Mouse (Mus musculus) liver (tissue): Measurements from ENCODE around the gene Dnaic1.
A peak's percentile ranks its signal among the peaks of the same experiment; 100 is the strongest.
"Not testable (repeated sequence)": the region's sequence is repeated elsewhere in the genome, so short reads cannot be mapped to it uniquely, and the experiment has no call there.

Experiments used
- DNase-seq: peaks from one replicate; pipeline ENCODE4 v3.0.0-alpha.2; 2020; ENCODE audit warnings: mixed read lengths

Gene Dnaic1

GRCm38 (mm10) chr4:41671500-41671899 lies 101.9 kb downstream of the Dnaic1 start:
- DNase-seq, result no peak

DNA sequence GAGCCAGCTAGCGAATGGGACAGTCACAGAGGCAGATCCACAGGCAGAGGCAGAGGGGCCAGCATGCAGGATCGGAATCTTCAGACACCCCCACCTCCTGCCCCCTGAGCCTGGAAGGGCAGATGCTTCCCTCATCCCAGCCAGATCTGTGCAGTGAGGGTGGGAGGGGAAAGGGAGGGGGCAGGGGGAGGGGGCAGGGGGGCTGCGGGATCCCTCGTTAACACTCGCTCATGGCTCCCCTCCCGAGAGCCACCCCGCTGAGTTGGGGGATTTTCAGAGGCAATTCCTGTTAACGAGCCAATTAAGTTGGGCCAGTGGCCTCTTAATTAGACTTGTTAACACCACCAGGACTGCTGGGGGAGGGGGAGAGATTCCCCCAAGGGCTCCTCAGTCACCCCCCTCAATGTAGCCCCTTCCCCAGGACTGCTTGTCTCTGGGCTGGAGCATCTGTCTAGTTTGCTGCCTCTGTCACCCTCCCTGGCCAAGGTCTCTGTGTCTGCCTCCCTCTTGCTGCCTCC lies 102.4 kb downstream of the Dnaic1 start:
- no peak for DNase-seq

DNA sequence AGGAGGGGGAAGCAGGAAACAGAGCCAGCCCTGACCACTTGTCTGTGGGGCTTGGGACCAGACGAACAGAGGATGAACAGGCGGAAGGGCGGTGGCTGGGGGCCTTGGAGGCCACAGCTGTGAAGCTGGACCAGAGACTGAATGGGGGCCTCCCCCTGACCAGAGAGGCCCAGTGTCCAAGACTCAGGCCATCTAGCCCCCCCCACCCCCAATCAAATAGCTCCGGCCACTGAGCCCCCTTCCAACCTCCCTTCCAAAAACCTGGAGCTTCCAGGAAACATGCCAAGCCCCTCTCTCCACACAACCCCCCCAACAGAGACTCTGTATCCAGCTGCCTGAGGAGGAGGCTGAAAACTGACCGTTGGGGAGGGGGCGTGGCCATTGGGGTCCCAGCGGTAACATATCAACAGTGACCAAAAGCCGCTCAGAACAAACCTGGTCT lies 103.0 kb downstream of the Dnaic1 start:
- DNase-seq, result no peak

GRCm38 (mm10) chr4:41673186-41673585 lies 103.6 kb downstream of the Dnaic1 start:
- DNase-seq, result no peak

GRCm38 (mm10) chr4:41676248-41677005 lies 106.9 kb downstream of the Dnaic1 start:
- DNase-seq, result no peak

- peak; percentile 40 for DNase-seq
Measured at GRCm38 (mm10) chr4:41677006-41677629, 107.5 kb downstream of the Dnaic1 start.

GRCm38 (mm10) chr4:41678863-41679262 lies 109.3 kb downstream of the Dnaic1 start:
- no peak for DNase-seq

DNA sequence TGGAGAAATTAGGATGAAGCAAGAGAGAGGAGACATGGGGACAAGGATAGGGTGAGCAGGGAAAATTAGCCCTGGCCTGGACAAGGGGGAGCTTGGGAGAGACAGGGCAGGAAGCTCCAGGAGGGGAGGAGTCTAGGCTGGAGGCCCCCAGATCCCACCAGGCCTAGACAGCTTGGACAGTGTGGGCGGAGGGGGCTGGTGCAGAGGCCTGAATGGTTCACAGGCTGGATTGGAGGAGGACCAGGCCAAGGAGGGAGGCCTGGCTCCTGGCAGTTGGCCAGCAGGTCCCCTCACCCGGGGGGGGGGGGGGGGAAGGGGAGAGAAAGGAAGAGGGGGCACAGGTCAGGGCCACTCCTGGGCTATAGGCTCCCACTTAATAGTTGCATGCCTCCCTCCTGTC lies 109.7 kb downstream of the Dnaic1 start:
- DNase-seq, result no peak

- no peak for DNase-seq
Measured at GRCm38 (mm10) chr4:41681176-41681575, 111.6 kb downstream of the Dnaic1 start.

GRCm38 (mm10) chr4:41681947-41682346 lies 112.4 kb downstream of the Dnaic1 start:
- no peak for DNase-seq

DNA sequence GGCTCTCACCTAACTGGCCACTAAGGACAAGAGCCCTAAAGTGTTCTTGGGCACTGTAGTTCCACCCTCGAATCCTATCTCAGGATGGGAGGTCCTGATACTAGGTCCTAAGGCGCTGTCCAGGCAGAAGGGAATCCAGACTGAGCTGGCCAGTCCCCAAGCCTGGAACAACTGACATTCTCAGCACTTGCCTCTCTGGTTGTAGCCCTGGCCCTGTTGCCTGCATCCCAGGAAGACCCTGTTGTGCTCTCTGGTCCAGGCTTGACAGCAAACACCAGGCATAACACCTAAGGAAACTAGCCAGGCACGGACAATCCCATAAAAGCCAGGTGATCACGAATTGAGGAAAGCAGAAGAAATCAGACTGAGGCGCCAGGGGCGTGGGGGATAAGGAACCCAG lies 113.2 kb downstream of the Dnaic1 start:
- DNase-seq, result no peak

- DNase-seq, result not testable (repeated sequence)
Measured at GRCm38 (mm10) chr4:41683303-41683702, 113.7 kb downstream of the Dnaic1 start.

GRCm38 (mm10) chr4:41684131-41684930 lies 114.8 kb downstream of the Dnaic1 start:
- DNase-seq, result not testable (repeated sequence)

DNA sequence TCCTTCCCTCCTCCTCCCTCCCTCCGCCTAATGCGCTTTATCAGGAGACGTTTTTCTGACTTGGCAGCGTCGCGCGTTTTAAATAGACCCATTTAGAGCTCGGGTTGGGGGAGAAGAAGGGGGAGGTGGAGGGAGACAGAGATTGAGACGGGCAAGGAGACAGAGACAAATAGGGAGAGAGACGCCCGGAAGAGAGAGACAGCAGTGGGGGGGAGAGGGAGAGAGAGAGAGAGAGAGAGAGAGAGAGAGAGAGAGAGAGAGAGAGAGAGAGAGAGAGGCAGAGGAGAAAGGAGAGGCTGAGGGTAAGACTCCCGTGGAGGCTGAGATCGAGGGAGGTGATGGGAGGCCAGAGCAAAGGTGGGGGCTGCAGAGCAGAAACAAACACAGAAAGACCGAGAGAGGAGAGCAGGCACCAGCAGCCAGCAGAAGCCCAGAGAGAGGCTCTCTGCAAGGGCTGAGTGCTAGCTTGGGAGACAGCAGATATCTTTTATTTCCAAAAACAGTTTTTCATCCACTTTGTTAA lies 115.4 kb downstream of the Dnaic1 start:
- not testable (repeated sequence) for DNase-seq

DNA sequence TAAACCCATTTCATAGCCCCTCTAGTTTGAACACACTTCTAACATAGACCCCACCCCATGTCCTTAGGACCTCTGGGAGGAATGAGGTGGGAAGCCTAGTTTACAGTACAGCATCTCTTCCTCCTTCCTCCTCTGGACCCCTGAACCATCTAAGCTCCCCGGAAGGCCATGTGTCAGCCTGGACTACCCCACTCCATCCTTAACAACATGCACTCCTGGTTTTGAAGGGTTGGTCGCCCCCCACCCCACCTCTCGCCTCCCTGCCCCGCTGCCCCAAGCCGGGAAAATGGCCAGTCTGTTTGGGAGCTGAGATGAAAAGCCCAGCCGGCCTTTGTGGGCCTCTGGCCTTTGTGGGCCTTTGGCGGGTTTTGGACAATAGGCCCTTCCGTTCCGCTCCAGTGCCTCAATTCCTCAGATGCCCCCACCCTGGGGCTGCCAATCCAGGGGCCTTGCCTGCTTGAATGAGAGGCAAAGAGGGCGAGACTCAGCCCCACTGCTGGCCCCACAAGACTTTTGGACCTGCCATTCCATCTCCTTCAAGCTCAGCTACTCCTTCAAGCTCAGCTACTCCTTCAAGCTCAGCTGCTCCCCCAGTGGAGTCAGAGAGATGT lies 116.4 kb downstream of the Dnaic1 start:
- not testable (repeated sequence) for DNase-seq
